Mouse (Mus musculus) liver, embryonic 11.5 days (tissue): ENCODE data around the gene P2ry14. TPM values are rescaled to one million over a fixed set of nuclear protein-coding genes. Genes with fewer than 3 reads are reported as not detected.

Source experiments
- polyA plus RNA-seq: library from polyadenylated mRNA; unstranded; fragments of >200 nt; fragmentation: Nextera tagmentation; extraction: Ambion mirVana; gene quantifications from 2 replicates; pipeline ENCODE4 v1.2.1, GENCODE M21; 2014

P2ry14 gene
- polyA plus RNA-seq, 1 experiment from 2014 or later = 3.6 TPM

Other genes starting within 250 kb of the P2ry14 start
- gene Med12l, start 147.8 kb downstream of the P2ry14 start, polyA plus RNA-seq = 3.6 TPM in 2 replicates
- 2.3 and 2.8 TPM in 2 replicates for gene Gpr171, start 51.8 kb downstream of the P2ry14 start, polyA plus RNA-seq
- not detected in 2 replicates for gene Gpr87, start 41.5 kb upstream of the P2ry14 start, polyA plus RNA-seq
- gene P2ry13, start 57.3 kb upstream of the P2ry14 start, polyA plus RNA-seq = 2.0 and 2.3 TPM in 2 replicates
- gene P2ry12, start 109.3 kb upstream of the P2ry14 start, polyA plus RNA-seq = 1.9 and 2.2 TPM in 2 replicates
- gene Igsf10, start 190.8 kb upstream of the P2ry14 start, polyA plus RNA-seq = 1.1 and 1.2 TPM in 2 replicates